Mouse (Mus musculus) stomach, postnatal 0 days (tissue): ENCODE results near the gene Lrrc43.

Experiments
- CTCF ChIP-seq: IDR thresholded peaks from 2 replicates; pipeline ENCODE4 v1.5.1; 2016; ENCODE audit warnings: antibody characterized with exemption, low read depth, mild to moderate bottlenecking, moderate library complexity
- EP300 ChIP-seq: optimal IDR thresholded peaks from 2 replicates; pipeline ENCODE3; 2016; ENCODE audit warnings: antibody characterized with exemption

GRCm38 (mm10) chr5:123525916-123526495, 36.9 kb downstream of the Lrrc43 start:
- no peak for TF ChIP-seq CTCF
- TF ChIP-seq EP300, result no peak
